Mouse (Mus musculus): ENCODE measurements around the gene Arhgap33. TPM values are rescaled to one million over a fixed set of nuclear protein-coding genes. Genes with fewer than 3 reads are reported as not detected.
A peak's percentile ranks its signal among the peaks of the same experiment; 100 is the strongest.

Gene Arhgap33
- polyA plus RNA-seq, 1 experiment from 2014 or later: 41.1 TPM

- Histone ChIP-seq H3K4me1 (ENCODE audit: control insufficient read depth, insufficient read depth, low read length) (peaks cover 26% of the 10 kb centered on the region), H3K4me2 (peak overlapping the region; percentile 91)
Observed at GRCm38 (mm10) chr7:30533941-30534632, 773 bp downstream of the Arhgap33 start.

GRCm38 (mm10) chr7:30532931-30533330 is 1.9 kb downstream of the Arhgap33 start:
- ATAC-seq (ENCODE audit: low FRiP score) (no peak), DNase-seq (ENCODE audit: low spot score, missing footprints) (no peak)
- Histone ChIP-seq H3K9me3 (ENCODE audit: control insufficient read depth, low read length) (no peaks in the 10 kb centered on the region), H3K36me3 (ENCODE audit: control insufficient read depth, insufficient read depth, low read length) (peaks cover 23% of the 10 kb centered on the region), H3K4me3 (ENCODE audit: low read depth, low read length) (peak overlapping the region; percentile 49), H3K27me3 (ENCODE audit: control insufficient read depth, insufficient read depth, low read length) (no peaks in the 10 kb centered on the region), H3K4me1 (ENCODE audit: control insufficient read depth, insufficient read depth, low read length) (peaks cover 26% of the 10 kb centered on the region), H3K9ac (ENCODE audit: low read length) (peak overlapping the region; percentile 82), H3K27ac (ENCODE audit: low read depth, low read length) (no peak overlapping the region), H3K4me2 (peak overlapping the region; percentile 91)
- WGBS: 17% methylated on average over 8 of the region's 8 CpGs

More at GRCm38 (mm10) chr7:30533941-30534632, 773 bp downstream of the Arhgap33 start:
- ATAC-seq (ENCODE audit: low FRiP score): peak; percentile 49
- H3K9me3 ChIP-seq (ENCODE audit: control insufficient read depth, low read length): no peaks in the 10 kb centered on the region
- peak overlapping the region; percentile 20 for H3K27ac ChIP-seq (ENCODE audit: low read depth, low read length)
- H3K36me3 ChIP-seq (ENCODE audit: control insufficient read depth, insufficient read depth, low read length): peaks cover 15% of the 10 kb centered on the region
- H3K4me3 ChIP-seq (ENCODE audit: low read depth, low read length): peak overlapping the region; percentile 49
- WGBS: 6% methylated on average over 25 of the region's 26 CpGs
- H3K9ac ChIP-seq (ENCODE audit: low read length): peak overlapping the region; percentile 82
- no peaks in the 10 kb centered on the region for H3K27me3 ChIP-seq (ENCODE audit: control insufficient read depth, insufficient read depth, low read length)
- DNase-seq (ENCODE audit: low spot score, missing footprints): peak; percentile 95

GRCm38 (mm10) chr7:30531291-30531815 is 3.5 kb downstream of the Arhgap33 start:
- ATAC-seq (ENCODE audit: low FRiP score): no peak
- 90% methylated on average over 9 of the region's 9 CpGs for WGBS
- H3K9me3 ChIP-seq (ENCODE audit: control insufficient read depth, low read length): no peaks in the 10 kb centered on the region
- no peak overlapping the region for H3K9ac ChIP-seq (ENCODE audit: low read length)
- H3K36me3 ChIP-seq (ENCODE audit: control insufficient read depth, insufficient read depth, low read length): peaks cover 32% of the 10 kb centered on the region
- H3K27me3 ChIP-seq (ENCODE audit: control insufficient read depth, insufficient read depth, low read length): no peaks in the 10 kb centered on the region
- DNase-seq (ENCODE audit: low spot score, missing footprints): no peak
- H3K4me1 ChIP-seq (ENCODE audit: control insufficient read depth, insufficient read depth, low read length): peaks cover 26% of the 10 kb centered on the region
- no peak overlapping the region for H3K27ac ChIP-seq (ENCODE audit: low read depth, low read length)
- no peak overlapping the region for H3K4me2 ChIP-seq
- H3K4me3 ChIP-seq (ENCODE audit: low read depth, low read length): no peak overlapping the region

- H3K4me2 ChIP-seq: no peak overlapping the region
- ATAC-seq (ENCODE audit: low FRiP score): no peak
- no peaks in the 10 kb centered on the region for H3K27me3 ChIP-seq (ENCODE audit: control insufficient read depth, insufficient read depth, low read length)
- no peak overlapping the region for H3K27ac ChIP-seq (ENCODE audit: low read depth, low read length)
- H3K4me3 ChIP-seq (ENCODE audit: low read depth, low read length): no peak overlapping the region
- H3K36me3 ChIP-seq (ENCODE audit: control insufficient read depth, insufficient read depth, low read length): peaks cover 53% of the 10 kb centered on the region
- H3K4me1 ChIP-seq (ENCODE audit: control insufficient read depth, insufficient read depth, low read length): peaks cover 2% of the 10 kb centered on the region
- no peak overlapping the region for H3K9ac ChIP-seq (ENCODE audit: low read length)
- no peaks in the 10 kb centered on the region for H3K9me3 ChIP-seq (ENCODE audit: control insufficient read depth, low read length)
- WGBS: 72% methylated on average over 14 of the region's 14 CpGs
- DNase-seq (ENCODE audit: low spot score, missing footprints): no peak
Observed at GRCm38 (mm10) chr7:30526981-30527380, 7.9 kb downstream of the Arhgap33 start.

- no peak for DNase-seq (ENCODE audit: low spot score, missing footprints)
- no peak overlapping the region for H3K27ac ChIP-seq (ENCODE audit: low read depth, low read length)
Observed at GRCm38 (mm10) chr7:30526399-30526798, 8.5 kb downstream of the Arhgap33 start.

GRCm38 (mm10) chr7:30525954-30526353 is 8.9 kb downstream of the Arhgap33 start:
- no peaks in the 10 kb centered on the region for H3K9me3 ChIP-seq (ENCODE audit: control insufficient read depth, low read length)
- H3K4me2 ChIP-seq: no peak overlapping the region
- no peak for DNase-seq (ENCODE audit: low spot score, missing footprints)
- no peak for ATAC-seq (ENCODE audit: low FRiP score)
- no peaks in the 10 kb centered on the region for H3K4me1 ChIP-seq (ENCODE audit: control insufficient read depth, insufficient read depth, low read length)
- H3K36me3 ChIP-seq (ENCODE audit: control insufficient read depth, insufficient read depth, low read length): peaks cover 49% of the 10 kb centered on the region
- no peak overlapping the region for H3K27ac ChIP-seq (ENCODE audit: low read depth, low read length)
- 38% methylated on average over 10 of the region's 10 CpGs for WGBS
- no peak overlapping the region for H3K4me3 ChIP-seq (ENCODE audit: low read depth, low read length)
- H3K9ac ChIP-seq (ENCODE audit: low read length): no peak overlapping the region
- H3K27me3 ChIP-seq (ENCODE audit: control insufficient read depth, insufficient read depth, low read length): no peaks in the 10 kb centered on the region

More at GRCm38 (mm10) chr7:30526399-30526798, 8.5 kb downstream of the Arhgap33 start:
- 23% methylated on average over 17 of the region's 17 CpGs for WGBS
- H3K27me3 ChIP-seq (ENCODE audit: control insufficient read depth, insufficient read depth, low read length): no peaks in the 10 kb centered on the region
- no peak overlapping the region for H3K4me3 ChIP-seq (ENCODE audit: low read depth, low read length)
- no peaks in the 10 kb centered on the region for H3K4me1 ChIP-seq (ENCODE audit: control insufficient read depth, insufficient read depth, low read length)
- H3K9me3 ChIP-seq (ENCODE audit: control insufficient read depth, low read length): no peaks in the 10 kb centered on the region
- ATAC-seq (ENCODE audit: low FRiP score): no peak; the same call in 1 of the 2 replicates
- no peak overlapping the region for H3K4me2 ChIP-seq
- no peak overlapping the region for H3K9ac ChIP-seq (ENCODE audit: low read length)
- peaks cover 49% of the 10 kb centered on the region for H3K36me3 ChIP-seq (ENCODE audit: control insufficient read depth, insufficient read depth, low read length)

GRCm38 (mm10) chr7:30524487-30524886 is 10.4 kb downstream of the Arhgap33 start:
- WGBS: 82% methylated on average over 6 of the region's 6 CpGs

GRCm38 (mm10) chr7:30522871-30523270 is 12.0 kb downstream of the Arhgap33 start:
- ATAC-seq (ENCODE audit: low FRiP score) (no peak), DNase-seq (ENCODE audit: low spot score, missing footprints) (no peak)
- Histone ChIP-seq H3K9me3 (ENCODE audit: control insufficient read depth, low read length) (no peaks in the 10 kb centered on the region), H3K4me1 (ENCODE audit: control insufficient read depth, insufficient read depth, low read length) (no peaks in the 10 kb centered on the region), H3K27me3 (ENCODE audit: control insufficient read depth, insufficient read depth, low read length) (no peaks in the 10 kb centered on the region), H3K4me3 (ENCODE audit: low read depth, low read length) (no peak overlapping the region), H3K27ac (ENCODE audit: low read depth, low read length) (no peak overlapping the region), H3K4me2 (no peak overlapping the region), H3K9ac (ENCODE audit: low read length) (no peak overlapping the region), H3K36me3 (ENCODE audit: control insufficient read depth, insufficient read depth, low read length) (peaks cover 32% of the 10 kb centered on the region)
- 88% methylated on average over 10 of the region's 10 CpGs for WGBS

More at GRCm38 (mm10) chr7:30524487-30524886, 10.4 kb downstream of the Arhgap33 start:
- DNase-seq (ENCODE audit: low spot score, missing footprints) (no peak), ATAC-seq (ENCODE audit: low FRiP score) (no peak)
- H3K27ac ChIP-seq (ENCODE audit: low read depth, low read length): no peak overlapping the region
- H3K9me3 ChIP-seq (ENCODE audit: control insufficient read depth, low read length): no peaks in the 10 kb centered on the region
- H3K27me3 ChIP-seq (ENCODE audit: control insufficient read depth, insufficient read depth, low read length): no peaks in the 10 kb centered on the region
- H3K9ac ChIP-seq (ENCODE audit: low read length): no peak overlapping the region
- H3K4me2 ChIP-seq: no peak overlapping the region
- no peak overlapping the region for H3K4me3 ChIP-seq (ENCODE audit: low read depth, low read length)
- no peaks in the 10 kb centered on the region for H3K4me1 ChIP-seq (ENCODE audit: control insufficient read depth, insufficient read depth, low read length)
- peaks cover 42% of the 10 kb centered on the region for H3K36me3 ChIP-seq (ENCODE audit: control insufficient read depth, insufficient read depth, low read length)

GRCm38 (mm10) chr7:30520856-30521255 is 14.0 kb downstream of the Arhgap33 start:
- 70% methylated on average over 5 of the region's 5 CpGs for WGBS
- ATAC-seq (ENCODE audit: low FRiP score) (no peak), DNase-seq (ENCODE audit: low spot score, missing footprints) (no peak)
- Histone ChIP-seq H3K4me3 (ENCODE audit: low read depth, low read length) (no peak overlapping the region), H3K4me2 (no peak overlapping the region), H3K4me1 (ENCODE audit: control insufficient read depth, insufficient read depth, low read length) (no peaks in the 10 kb centered on the region), H3K27me3 (ENCODE audit: control insufficient read depth, insufficient read depth, low read length) (no peaks in the 10 kb centered on the region), H3K9ac (ENCODE audit: low read length) (no peak overlapping the region), H3K36me3 (ENCODE audit: control insufficient read depth, insufficient read depth, low read length) (peaks cover 19% of the 10 kb centered on the region; the same call in 1 of the 2 replicates), H3K9me3 (ENCODE audit: control insufficient read depth, low read length) (no peaks in the 10 kb centered on the region), H3K27ac (ENCODE audit: low read depth, low read length) (no peak overlapping the region)

Data from midbrain, embryonic 11.5 days (tissue).